Comparison of ENCODE assay signal across 8 mouse cellular contexts in the genomic region with DNA sequence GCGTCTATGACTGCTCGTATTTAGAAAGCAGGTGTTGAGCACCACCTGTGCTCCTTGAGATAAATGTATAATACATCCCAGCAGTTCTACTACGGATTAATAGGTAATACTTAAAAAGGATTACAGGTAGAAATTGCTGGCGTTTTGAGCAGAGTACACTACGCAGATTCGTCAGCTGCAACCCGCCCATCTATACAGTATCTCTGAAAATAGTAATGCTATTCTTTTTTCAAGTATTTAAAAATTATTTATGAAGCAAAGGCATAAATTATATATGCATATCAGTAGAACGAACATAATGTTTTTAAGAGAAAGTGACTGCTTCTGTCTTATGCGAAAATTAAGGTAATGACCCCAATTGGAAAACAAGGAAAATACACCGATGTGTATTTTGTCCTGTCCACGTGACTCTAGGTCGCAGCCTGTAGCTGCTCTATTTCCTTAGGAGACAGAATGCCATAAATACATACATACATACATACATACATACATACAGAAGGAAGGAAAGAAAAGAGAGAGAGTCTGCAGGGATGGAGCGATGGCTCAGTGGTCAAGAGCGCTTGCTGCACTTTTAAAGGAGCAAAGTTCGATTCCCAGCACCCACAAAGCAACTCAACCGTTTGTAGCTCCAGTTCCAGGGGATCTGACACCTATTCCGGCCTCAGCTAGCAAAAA. TPM values are rescaled to one million over a fixed set of nuclear protein-coding genes. Genes with fewer than 3 reads are reported as not detected.
DNase-seq lines count a peak whose midpoint lies in the region; ATAC-seq and TF ChIP-seq lines count a peak whose summit lies in the region.

No protein-coding gene starts in this region.

- no peak overlapping the region for H3ac ChIP-seq in C2C12 (ENCODE audit: control insufficient read depth, insufficient read length, low read depth)

- peak overlapping the region; percentile 54; the same call in 1 of the 2 replicates for H3K9ac ChIP-seq in limb, embryonic 13.5 days

- TF ChIP-seq POLR2A in small intestine, adult 2 months (IDR thresholded peaks at IDR 0.05; ENCODE audit: low read depth, low read length): no peak

- H3K27me3 ChIP-seq in C2C12 (ENCODE audit: control insufficient read depth, insufficient read depth, insufficient read length): no peaks in the 10 kb centered on the region
- H3K27me3 ChIP-seq in forebrain, embryonic 10.5 days (ENCODE audit: poor library complexity, severe bottlenecking): no peaks in the 10 kb centered on the region
- no peaks in the 10 kb centered on the region for H3K27me3 ChIP-seq in limb, embryonic 13.5 days
- no peaks in the 10 kb centered on the region for H3K27me3 ChIP-seq in small intestine, adult 2 months (ENCODE audit: control insufficient read depth, insufficient read depth, low read length)

- no peak for TF ChIP-seq CTCF in gastrocnemius, adult 2 months (IDR thresholded peaks at IDR 0.05)
- no peak for TF ChIP-seq CTCF in C2C12 (IDR thresholded peaks at IDR 0.05; ENCODE audit: control insufficient read depth, insufficient read depth, insufficient read length)
- no peak for TF ChIP-seq CTCF in small intestine, adult 2 months (IDR thresholded peaks at IDR 0.05; ENCODE audit: extremely low read depth, insufficient read length, insufficient replicate concordance, low read depth, low read length)

- peak; percentile 64 for ATAC-seq in limb, embryonic 13.5 days (ENCODE audit: low FRiP score, low read depth)

- H3K4me1 ChIP-seq in forebrain, embryonic 10.5 days: peaks cover 26% of the 10 kb centered on the region
- peaks cover 22% of the 10 kb centered on the region for H3K4me1 ChIP-seq in limb, embryonic 13.5 days
- 0 out of 2 replicates have a peak, but pooled peaks cover 5% of the 10 kb centered on the region for H3K4me1 ChIP-seq in small intestine, adult 2 months (ENCODE audit: control insufficient read depth, insufficient read depth, insufficient read length, low read length)

- peaks cover 32% of the 10 kb centered on the region for H3K79me3 ChIP-seq in C2C12 (ENCODE audit: low read depth)

- intact Hi-C loops in gastrocnemius, adult 2 months (cut with DNase I): loop anchor here (2.0 kb wide), 1 partner anchor 107 kb away; the partner anchor contains the start of gene Uba6
- intact Hi-C loops in gastrocnemius, postnatal 14 days (cut with DNase I; ENCODE audit: low total_unique reads): no loop called here

- peak overlapping the region; percentile 69 for H3K4me2 ChIP-seq in limb, embryonic 13.5 days (replicated peaks)

- peaks cover 40% of the 10 kb centered on the region for H3K79me2 ChIP-seq in C2C12 (ENCODE audit: control insufficient read depth, insufficient read depth)

- H3K27ac ChIP-seq in gastrocnemius, adult 2 months: peak overlapping the region; percentile 86
- peak overlapping the region; percentile 94 for H3K27ac ChIP-seq in forebrain, embryonic 10.5 days
- H3K27ac ChIP-seq in limb, embryonic 13.5 days: peak overlapping the region; percentile 52; the same call in 1 of the 2 replicates
- H3K27ac ChIP-seq in small intestine, adult 2 months (ENCODE audit: insufficient read depth, low read depth, low read length): peak overlapping the region; percentile 61

- no peaks in the 10 kb centered on the region for H3K9me3 ChIP-seq in forebrain, embryonic 10.5 days
- no peaks in the 10 kb centered on the region for H3K9me3 ChIP-seq in limb, embryonic 13.5 days

- DNase-seq in gastrocnemius, adult 2 months: no peak
- DNase-seq in gastrocnemius, postnatal 14 days: no peak
- DNase-seq in forebrain, embryonic 10.5 days (ENCODE audit: extremely low spot score, low spot score): no peak
- DNase-seq in cerebellum, adult 8-10 months: no peak
- no peak for DNase-seq in layer of hippocampus, postnatal 14 days (ENCODE audit: low spot score in 2 of 2)

- H3K36me3 ChIP-seq in C2C12 (ENCODE audit: control insufficient read depth, insufficient read depth): no peaks in the 10 kb centered on the region
- H3K36me3 ChIP-seq in forebrain, embryonic 10.5 days (replicated peaks): no peaks in the 10 kb centered on the region
- H3K36me3 ChIP-seq in limb, embryonic 13.5 days: no peaks in the 10 kb centered on the region
- 0 out of 2 replicates have a peak, but pooled peaks cover 1% of the 10 kb centered on the region for H3K36me3 ChIP-seq in small intestine, adult 2 months (ENCODE audit: control insufficient read depth, insufficient read depth, low read length)

- WGBS in forebrain, embryonic 10.5 days: under 1% methylated on average over 17 of the region's 17 CpGs
- WGBS in limb, embryonic 13.5 days: 2% methylated on average over 17 of the region's 17 CpGs
- WGBS in small intestine, adult 2 months: under 1% methylated on average over 17 of the region's 17 CpGs

- H3K4me3 ChIP-seq in gastrocnemius, adult 2 months: peak overlapping the region; percentile 97
- H3K4me3 ChIP-seq in C2C12 (ENCODE audit: insufficient read depth, poor library complexity, severe bottlenecking): peak overlapping the region; percentile 6
- H3K4me3 ChIP-seq in forebrain, embryonic 10.5 days: peak overlapping the region; percentile 85
- peak overlapping the region; percentile 75 for H3K4me3 ChIP-seq in limb, embryonic 13.5 days
- H3K4me3 ChIP-seq in small intestine, adult 2 months (ENCODE audit: low read depth, low read length): peak overlapping the region; percentile 71

TF ChIP-seq in C2C12, 6 proteins besides CTCF, POLR2A, EP300 and RAD21:
- TF ChIP-seq MYOG (IDR thresholded peaks at IDR 0.05; ENCODE audit: control insufficient read depth, extremely low read depth, insufficient read length) (no peak), USF1 (IDR thresholded peaks at IDR 0.05; ENCODE audit: low read depth) (peak; percentile 87)

RNA-seq across cellular contexts. Expression of gene Cenpc1, which starts 0.6 kb away (rescaled TPM):
- 1 to 10 TPM; 3.0 to 5.4 TPM for total RNA-seq in gastrocnemius, adult 2 months (2021)
- 1 to 10 TPM; 5.3 to 6.2 TPM for total RNA-seq in gastrocnemius, postnatal 14 days (2021)
- polyA plus RNA-seq in C2C12 (2012; fragmentation: generic; extraction: Trizol): 5.1 TPM
- 36.9 and 38.9 TPM in 2 replicates for polyA plus RNA-seq in forebrain, embryonic 10.5 days (2016; fragmentation: Nextera tagmentation; extraction: Ambion mirVana)
- polyA plus RNA-seq in limb, embryonic 13.5 days (2015; fragmentation: Nextera tagmentation; extraction: Ambion mirVana): 37.4 and 40.2 TPM in 2 replicates
- 1.6 and 2.3 TPM in 2 replicates for polyA plus RNA-seq in small intestine, adult 2 months (2012; rRNA removed)
- total RNA-seq in layer of hippocampus, postnatal 14 days (2021): 10 to 100 TPM; 20.6 to 24.1 TPM

RNA-seq across cellular contexts. Expression of gene Stap1, which starts 5.5 kb away (rescaled TPM):
- total RNA-seq in gastrocnemius, adult 2 months (2021): under 1 TPM in 1 of 2 experiments, not detected in 1; 0.18 TPM
- total RNA-seq in gastrocnemius, postnatal 14 days (2021): under 1 TPM; 0.29 to 0.33 TPM
- polyA plus RNA-seq in C2C12 (2012; fragmentation: generic; extraction: Trizol): 0.01 TPM
- 0.06 and 0.09 TPM in 2 replicates for polyA plus RNA-seq in forebrain, embryonic 10.5 days (2016; fragmentation: Nextera tagmentation; extraction: Ambion mirVana)
- 0.29 and 0.49 TPM in 2 replicates for polyA plus RNA-seq in limb, embryonic 13.5 days (2015; fragmentation: Nextera tagmentation; extraction: Ambion mirVana)
- polyA plus RNA-seq in small intestine, adult 2 months (2012; rRNA removed): 0.15 and 0.25 TPM in 2 replicates
- total RNA-seq in layer of hippocampus, postnatal 14 days (2021): not detected

Comparison
In these comparisons a context has a peak if more than half of its experiments do, and no peak if none do; other contexts are left out.
1. H3K4me3 ChIP-seq: peak in every context shown above with its lines; median percentile 97 in gastrocnemius, adult 2 months; 85 in forebrain, embryonic 10.5 days; 75 in limb, embryonic 13.5 days; 71 in small intestine, adult 2 months; 6 in C2C12.